8 mouse cellular contexts compared by ENCODE assay signal in the genomic region with DNA sequence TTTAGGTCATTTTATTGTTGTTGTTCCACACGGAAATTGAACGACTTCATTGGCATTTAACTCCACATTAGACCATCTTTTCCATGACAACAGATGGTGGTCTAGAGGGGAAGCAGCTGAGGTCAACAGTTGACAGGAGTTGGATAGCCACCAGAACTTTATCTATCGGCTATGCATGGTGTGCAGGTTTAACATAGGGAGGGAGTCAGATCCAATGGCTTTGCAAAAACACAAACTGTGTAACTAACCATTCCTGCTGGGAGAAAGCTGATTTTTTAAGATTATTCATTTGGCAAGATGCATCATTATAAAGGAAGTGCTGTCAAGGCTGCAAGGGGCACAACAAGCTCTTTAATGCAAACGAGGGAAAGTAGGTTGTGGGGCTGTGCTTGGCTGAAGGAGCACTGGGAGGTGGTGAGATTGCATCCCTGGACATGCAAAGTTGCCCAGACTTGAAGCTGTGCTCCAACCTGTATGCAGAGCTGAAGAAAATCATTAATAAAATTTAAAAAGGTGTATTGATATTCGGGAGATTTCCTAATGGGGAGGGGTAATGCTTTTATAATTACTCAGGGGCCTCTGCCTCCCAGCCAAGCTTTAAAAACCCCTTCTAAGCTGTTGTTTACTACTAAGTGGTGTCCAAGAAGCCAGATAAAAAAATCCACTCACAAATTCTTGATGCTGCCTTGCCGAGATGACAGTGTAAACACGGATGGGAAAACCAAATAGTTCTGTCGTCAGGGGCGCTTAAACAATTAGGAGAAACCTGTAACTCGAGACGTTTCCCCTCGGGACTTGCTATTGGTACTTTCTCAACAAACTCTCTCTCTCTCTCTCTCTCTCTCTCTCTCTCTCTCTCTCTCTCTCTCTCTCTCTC. TPM values are rescaled to one million over a fixed set of nuclear protein-coding genes. Genes with fewer than 3 reads are reported as not detected.
DNase-seq lines count a peak whose midpoint lies in the region; ATAC-seq and TF ChIP-seq lines count a peak whose summit lies in the region.

No protein-coding gene starts in this region.

- peak overlapping the region; percentile 92 for H3K4me2 ChIP-seq in kidney, postnatal 0 days (ENCODE audit: low read length)
- peak overlapping the region; percentile 95 for H3K4me2 ChIP-seq in intestine, embryonic 15.5 days (replicated peaks)
- peak overlapping the region; percentile 72 for H3K4me2 ChIP-seq in neural tube, embryonic 12.5 days (replicated peaks)

- peak overlapping the region; percentile 59 for H3K4me3 ChIP-seq in kidney, postnatal 0 days (replicated peaks; ENCODE audit: low read depth, low read length)
- H3K4me3 ChIP-seq in embryonic facial prominence, embryonic 10.5 days = peak overlapping the region; percentile 65
- H3K4me3 ChIP-seq in intestine, embryonic 15.5 days (replicated peaks) = peak overlapping the region; percentile 68
- no peak overlapping the region; the same call in 1 of the 2 replicates for H3K4me3 ChIP-seq in neural tube, embryonic 12.5 days
- no peak overlapping the region for H3K4me3 ChIP-seq in thymus, adult 2 months (ENCODE audit: control insufficient read depth, insufficient read depth, low read length)

- H3K9ac ChIP-seq in kidney, postnatal 0 days (ENCODE audit: low read depth, low read length) = no peak overlapping the region
- H3K9ac ChIP-seq in intestine, embryonic 15.5 days = no peak overlapping the region
- no peak overlapping the region for H3K9ac ChIP-seq in neural tube, embryonic 12.5 days

- TF ChIP-seq CTCF in kidney, postnatal 0 days (IDR thresholded peaks at IDR 0.05; ENCODE audit: low read depth) = no peak
- TF ChIP-seq CTCF in thymus, adult 2 months (IDR thresholded peaks at IDR 0.05; ENCODE audit: borderline replicate concordance, control insufficient read depth, extremely low read depth, insufficient read depth, low read length, poor library complexity) = no peak

- WGBS in kidney, postnatal 0 days = 6% methylated on average over 12 of the region's 12 CpGs
- 12% methylated on average over 12 of the region's 12 CpGs for WGBS in embryonic facial prominence, embryonic 10.5 days
- WGBS in intestine, embryonic 15.5 days = 8% methylated on average over 12 of the region's 12 CpGs
- 6% methylated on average over 12 of the region's 12 CpGs for WGBS in neural tube, embryonic 12.5 days
- WGBS in thymus, adult 2 months = 11% methylated on average over 12 of the region's 12 CpGs

- H3K9me3 ChIP-seq in kidney, postnatal 0 days (replicated peaks; ENCODE audit: low read length) = no peaks in the 10 kb centered on the region
- H3K9me3 ChIP-seq in embryonic facial prominence, embryonic 10.5 days = no peaks in the 10 kb centered on the region
- no peaks in the 10 kb centered on the region for H3K9me3 ChIP-seq in intestine, embryonic 15.5 days
- no peaks in the 10 kb centered on the region for H3K9me3 ChIP-seq in neural tube, embryonic 12.5 days

- intact Hi-C loops in left cerebral cortex, postnatal 36 days (cut with DNase I) = no loop called here

- no peak for TF ChIP-seq POLR2A in thymus, adult 2 months (IDR thresholded peaks at IDR 0.05; ENCODE audit: control insufficient read depth, extremely low read depth, insufficient read depth, low read length, poor library complexity)

- no peak overlapping the region; the same call in 1 of the 2 replicates for H3K27ac ChIP-seq in kidney, postnatal 0 days
- H3K27ac ChIP-seq in embryonic facial prominence, embryonic 10.5 days (replicated peaks) = no peak overlapping the region
- H3K27ac ChIP-seq in intestine, embryonic 15.5 days = no peak overlapping the region
- no peak overlapping the region for H3K27ac ChIP-seq in neural tube, embryonic 12.5 days
- no peak overlapping the region for H3K27ac ChIP-seq in thymus, adult 2 months (ENCODE audit: control insufficient read depth, insufficient read depth, low read length)

- ATAC-seq in kidney, postnatal 0 days (replicated peaks; ENCODE audit: low FRiP score, low read depth) = no peak
- no peak for ATAC-seq in intestine, embryonic 15.5 days
- no peak for ATAC-seq in neural tube, embryonic 12.5 days (ENCODE audit: low FRiP score, low read depth)
- ATAC-seq in megakaryocyte progenitor cell, adult 5-6 weeks (replicated peaks; ENCODE audit: poor library complexity) = no peak

- no peaks in the 10 kb centered on the region for H3K27me3 ChIP-seq in kidney, postnatal 0 days (ENCODE audit: insufficient read depth, low read length)
- peaks cover 59% of the 10 kb centered on the region for H3K27me3 ChIP-seq in embryonic facial prominence, embryonic 10.5 days (replicated peaks; ENCODE audit: low read depth, poor library complexity, severe bottlenecking)
- H3K27me3 ChIP-seq in intestine, embryonic 15.5 days (replicated peaks) = no peaks in the 10 kb centered on the region
- no peaks in the 10 kb centered on the region for H3K27me3 ChIP-seq in neural tube, embryonic 12.5 days (replicated peaks)
- H3K27me3 ChIP-seq in thymus, adult 2 months (ENCODE audit: control insufficient read depth, insufficient read depth, low read length) = peaks cover 13% of the 10 kb centered on the region; the same call in 1 of the 2 replicates

- no peaks in the 10 kb centered on the region for H3K36me3 ChIP-seq in kidney, postnatal 0 days (ENCODE audit: insufficient read depth, low read length)
- no peaks in the 10 kb centered on the region for H3K36me3 ChIP-seq in embryonic facial prominence, embryonic 10.5 days (replicated peaks)
- no peaks in the 10 kb centered on the region for H3K36me3 ChIP-seq in intestine, embryonic 15.5 days
- H3K36me3 ChIP-seq in neural tube, embryonic 12.5 days = no peaks in the 10 kb centered on the region
- no peaks in the 10 kb centered on the region for H3K36me3 ChIP-seq in thymus, adult 2 months (ENCODE audit: control insufficient read depth, insufficient read depth, low read length)

- peak; percentile 58 for DNase-seq in kidney, postnatal 0 days (ENCODE audit: low spot score)
- no peak for DNase-seq in kidney, adult 9 months
- DNase-seq in embryonic facial prominence, embryonic 10.5 days (ENCODE audit: low spot score) = no peak
- DNase-seq in left cerebral cortex, postnatal 36 days (ENCODE audit: low spot score in 2 of 2) = no peak
- DNase-seq in thymus, adult 2 months = no peak

- H3K4me1 ChIP-seq in kidney, postnatal 0 days (replicated peaks; ENCODE audit: insufficient read depth, low read length) = peaks cover 5% of the 10 kb centered on the region
- H3K4me1 ChIP-seq in embryonic facial prominence, embryonic 10.5 days = peaks cover 54% of the 10 kb centered on the region
- peaks cover 21% of the 10 kb centered on the region for H3K4me1 ChIP-seq in intestine, embryonic 15.5 days (replicated peaks)
- peaks cover 32% of the 10 kb centered on the region for H3K4me1 ChIP-seq in neural tube, embryonic 12.5 days
- peaks cover 21% of the 10 kb centered on the region for H3K4me1 ChIP-seq in thymus, adult 2 months (replicated peaks; ENCODE audit: control insufficient read depth, insufficient read depth, low read length)

RNA-seq across cellular contexts. Expression of a gene that starts 1.3 kb away (rescaled TPM):
- 4.2 and 5.1 TPM in 2 replicates for polyA plus RNA-seq in kidney, postnatal 0 days (2015; fragmentation: Nextera tagmentation; extraction: Ambion mirVana)
- polyA plus RNA-seq in embryonic facial prominence, embryonic 10.5 days (2016; fragmentation: Nextera tagmentation; extraction: Ambion mirVana) = 0.98 and 2.1 TPM in 2 replicates
- 2.6 and 3.0 TPM in 2 replicates for polyA plus RNA-seq in intestine, embryonic 15.5 days (2015; fragmentation: Nextera tagmentation; extraction: Ambion mirVana)
- 5.2 and 5.5 TPM in 2 replicates for polyA plus RNA-seq in neural tube, embryonic 12.5 days (2016; fragmentation: Nextera tagmentation; extraction: Ambion mirVana)
- total RNA-seq in left cerebral cortex, postnatal 36 days (2021) = 1 to 10 TPM; 3.7 to 4.0 TPM
- not detected in 2 replicates for total RNA-seq in megakaryocyte progenitor cell, adult 5-6 weeks (2015)
- total RNA-seq in megakaryocyte progenitor cell, adult 5-6 weeks (2017) = not detected in 2 replicates
- polyA plus RNA-seq in thymus, adult 2 months (2012; rRNA removed) = 0.97 and 1.3 TPM in 2 replicates

RNA-seq across cellular contexts. Expression of a gene that starts 27.5 kb away (rescaled TPM):
- polyA plus RNA-seq in kidney, postnatal 0 days (2015; fragmentation: Nextera tagmentation; extraction: Ambion mirVana) = 157 and 170 TPM in 2 replicates
- 631 and 685 TPM in 2 replicates for polyA plus RNA-seq in embryonic facial prominence, embryonic 10.5 days (2016; fragmentation: Nextera tagmentation; extraction: Ambion mirVana)
- polyA plus RNA-seq in intestine, embryonic 15.5 days (2015; fragmentation: Nextera tagmentation; extraction: Ambion mirVana) = 357 and 384 TPM in 2 replicates
- polyA plus RNA-seq in neural tube, embryonic 12.5 days (2016; fragmentation: Nextera tagmentation; extraction: Ambion mirVana) = 382 and 392 TPM in 2 replicates
- total RNA-seq in left cerebral cortex, postnatal 36 days (2021) = 10 to 100 TPM; 23.0 to 34.0 TPM
- 322 and 354 TPM in 2 replicates for total RNA-seq in megakaryocyte progenitor cell, adult 5-6 weeks (2015)
- 249 and 283 TPM in 2 replicates for total RNA-seq in megakaryocyte progenitor cell, adult 5-6 weeks (2017)
- polyA plus RNA-seq in thymus, adult 2 months (2012; rRNA removed) = 103 and 134 TPM in 2 replicates

Comparison
In these comparisons a context has a peak if more than half of its experiments do, and no peak if none do; other contexts are left out.
1. H3K4me3 ChIP-seq: peak in kidney, postnatal 0 days (single experiment), embryonic facial prominence, embryonic 10.5 days (single experiment) and intestine, embryonic 15.5 days (single experiment); none in neural tube, embryonic 12.5 days (single experiment) and thymus, adult 2 months (single experiment).
2. Peak in every context shown above with its lines, with median percentiles within 50 percentile points of each other: H3K4me2 ChIP-seq.